Mouse (Mus musculus) liver, postnatal 0 days (tissue): Measurements from ENCODE around the gene Ctnnbl1.

Experiments used
- CTCF ChIP-seq: sonication (generic); IDR thresholded peaks from 2 replicates; pipeline ENCODE4 v1.5.1; 2016; ENCODE audit warnings: antibody characterized with exemption, low read depth
- EP300 ChIP-seq: IDR thresholded peaks from 2 replicates; pipeline ENCODE4 v1.6.1; 2016; ENCODE audit warnings: antibody characterized with exemption, low read depth, mild to moderate bottlenecking

DNA sequence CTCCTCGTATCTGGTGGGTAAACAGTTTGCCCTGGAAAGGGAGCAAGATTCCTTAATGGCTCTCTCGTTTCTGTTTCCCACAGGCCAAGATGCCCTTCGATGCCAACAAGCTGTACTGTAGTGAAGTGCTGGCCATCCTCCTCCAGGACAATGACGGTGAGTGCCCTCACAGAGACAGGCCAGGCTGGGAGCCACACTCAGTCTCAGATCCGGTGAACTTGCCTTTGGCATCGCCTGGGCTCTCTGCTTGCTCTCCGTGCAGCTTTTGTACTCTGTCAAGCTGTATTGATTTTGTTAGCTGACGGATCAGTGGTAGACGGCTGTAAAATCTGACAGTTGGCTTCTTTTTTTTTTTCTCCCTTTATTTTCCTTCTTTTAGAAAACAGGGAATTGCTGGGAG is 80.5 kb downstream of the Ctnnbl1 start:
- TF ChIP-seq CTCF (no peak), EP300 (no peak)
